Mouse (Mus musculus): Measurements from ENCODE around the gene Tet3. TPM values are rescaled to one million over a fixed set of nuclear protein-coding genes. Genes with fewer than 3 reads are reported as not detected.

Tet3 gene
- polyA plus RNA-seq, 1 experiment from 2014 or later: 56.5 TPM

- no peak for DNase-seq (ENCODE audit: low spot score)
- Histone ChIP-seq H3K9me3 (no peaks in the 10 kb centered on the region), H3K4me3 (no peak overlapping the region), H3K27me3 (ENCODE audit: insufficient read depth, poor library complexity, severe bottlenecking) (no peaks in the 10 kb centered on the region), H3K36me3 (peaks cover 79% of the 10 kb centered on the region), H3K4me1 (replicated peaks) (no peaks in the 10 kb centered on the region), H3K27ac (no peak overlapping the region)
- 83% methylated on average over 4 of the region's 4 CpGs for WGBS
Observed at GRCm38 (mm10) chr6:83490622-83491021, 31.7 kb upstream of the Tet3 start.

- H3K27me3 ChIP-seq (ENCODE audit: insufficient read depth, poor library complexity, severe bottlenecking): no peaks in the 10 kb centered on the region
- no peak overlapping the region for H3K4me3 ChIP-seq
- no peaks in the 10 kb centered on the region for H3K9me3 ChIP-seq
- DNase-seq (ENCODE audit: low spot score): no peak
- no peak overlapping the region for H3K27ac ChIP-seq
- peaks cover 77% of the 10 kb centered on the region for H3K36me3 ChIP-seq
- WGBS: 94% methylated on average over 5 of the region's 5 CpGs
- no peaks in the 10 kb centered on the region for H3K4me1 ChIP-seq (replicated peaks)
Observed at GRCm38 (mm10) chr6:83488200-83488599, 29.3 kb upstream of the Tet3 start.

GRCm38 (mm10) chr6:83487298-83487697 lies 28.4 kb upstream of the Tet3 start:
- Histone ChIP-seq H3K4me3 (no peak overlapping the region), H3K27me3 (ENCODE audit: insufficient read depth, poor library complexity, severe bottlenecking) (no peaks in the 10 kb centered on the region), H3K9me3 (no peaks in the 10 kb centered on the region), H3K27ac (no peak overlapping the region), H3K36me3 (peaks cover 82% of the 10 kb centered on the region), H3K4me1 (replicated peaks) (no peaks in the 10 kb centered on the region)
- 89% methylated on average over 4 of the region's 4 CpGs for WGBS
- DNase-seq (ENCODE audit: low spot score): no peak

GRCm38 (mm10) chr6:83485854-83486253 lies 27.0 kb upstream of the Tet3 start:
- no peak overlapping the region for H3K4me3 ChIP-seq
- no peak overlapping the region for H3K27ac ChIP-seq
- H3K9me3 ChIP-seq: no peaks in the 10 kb centered on the region
- 82% methylated on average over 4 of the region's 4 CpGs for WGBS
- H3K4me1 ChIP-seq (replicated peaks): no peaks in the 10 kb centered on the region
- no peak for DNase-seq (ENCODE audit: low spot score)
- peaks cover 97% of the 10 kb centered on the region for H3K36me3 ChIP-seq
- H3K27me3 ChIP-seq (ENCODE audit: insufficient read depth, poor library complexity, severe bottlenecking): no peaks in the 10 kb centered on the region

- H3K27me3 ChIP-seq (ENCODE audit: insufficient read depth, poor library complexity, severe bottlenecking): no peaks in the 10 kb centered on the region
- H3K27ac ChIP-seq: no peak overlapping the region
- 95% methylated on average over 7 of the region's 7 CpGs for WGBS
- no peaks in the 10 kb centered on the region for H3K4me1 ChIP-seq (replicated peaks)
- H3K4me3 ChIP-seq: no peak overlapping the region
- H3K9me3 ChIP-seq: no peaks in the 10 kb centered on the region
- no peak for DNase-seq (ENCODE audit: low spot score)
- peaks cover 97% of the 10 kb centered on the region for H3K36me3 ChIP-seq
Observed at GRCm38 (mm10) chr6:83483776-83484175, 24.9 kb upstream of the Tet3 start.

GRCm38 (mm10) chr6:83482418-83483085 lies 23.7 kb upstream of the Tet3 start:
- WGBS: 77% methylated on average over 10 of the region's 10 CpGs
- no peaks in the 10 kb centered on the region for H3K9me3 ChIP-seq
- H3K36me3 ChIP-seq: peaks cover 88% of the 10 kb centered on the region

GRCm38 (mm10) chr6:83480019-83480655 lies 21.3 kb upstream of the Tet3 start:
- no peaks in the 10 kb centered on the region for H3K9me3 ChIP-seq
- peaks cover 69% of the 10 kb centered on the region for H3K36me3 ChIP-seq
- H3K27me3 ChIP-seq (ENCODE audit: insufficient read depth, poor library complexity, severe bottlenecking): no peaks in the 10 kb centered on the region
- DNase-seq (ENCODE audit: low spot score): no peak
- no peaks in the 10 kb centered on the region; the same call in none of the 2 replicates for H3K4me1 ChIP-seq (replicated peaks)
- H3K4me3 ChIP-seq: no peak overlapping the region
- H3K27ac ChIP-seq: no peak overlapping the region
- WGBS: 92% methylated on average over 6 of the region's 6 CpGs

More at GRCm38 (mm10) chr6:83482418-83483085, 23.7 kb upstream of the Tet3 start:
- Histone ChIP-seq H3K4me3 (no peak overlapping the region), H3K4me1 (replicated peaks) (no peaks in the 10 kb centered on the region), H3K27me3 (ENCODE audit: insufficient read depth, poor library complexity, severe bottlenecking) (no peaks in the 10 kb centered on the region), H3K27ac (no peak overlapping the region)
- DNase-seq (ENCODE audit: low spot score): no peak

GRCm38 (mm10) chr6:83479193-83479592 lies 20.3 kb upstream of the Tet3 start:
- Histone ChIP-seq H3K4me3 (no peak overlapping the region), H3K4me1 (replicated peaks) (no peaks in the 10 kb centered on the region; the same call in none of the 2 replicates), H3K27me3 (ENCODE audit: insufficient read depth, poor library complexity, severe bottlenecking) (no peaks in the 10 kb centered on the region), H3K27ac (no peak overlapping the region), H3K9me3 (no peaks in the 10 kb centered on the region), H3K36me3 (peaks cover 60% of the 10 kb centered on the region)
- 84% methylated on average over 2 of the region's 2 CpGs for WGBS
- DNase-seq (ENCODE audit: low spot score): no peak

GRCm38 (mm10) chr6:83478628-83479027 lies 19.7 kb upstream of the Tet3 start:
- Histone ChIP-seq H3K9me3 (no peaks in the 10 kb centered on the region), H3K27ac (no peak overlapping the region), H3K4me3 (no peak overlapping the region), H3K27me3 (ENCODE audit: insufficient read depth, poor library complexity, severe bottlenecking) (no peaks in the 10 kb centered on the region), H3K4me1 (replicated peaks) (no peaks in the 10 kb centered on the region; the same call in none of the 2 replicates), H3K36me3 (peaks cover 54% of the 10 kb centered on the region)
- WGBS: 93% methylated on average over 7 of the region's 7 CpGs
- no peak for DNase-seq (ENCODE audit: low spot score)

- Histone ChIP-seq H3K9me3 (no peaks in the 10 kb centered on the region), H3K4me3 (no peak overlapping the region), H3K36me3 (peaks cover 53% of the 10 kb centered on the region), H3K27me3 (ENCODE audit: insufficient read depth, poor library complexity, severe bottlenecking) (no peaks in the 10 kb centered on the region), H3K4me1 (replicated peaks) (no peaks in the 10 kb centered on the region; the same call in none of the 2 replicates), H3K27ac (no peak overlapping the region)
- DNase-seq (ENCODE audit: low spot score): no peak
- WGBS: 73% methylated on average over 4 of the region's 4 CpGs
Observed at GRCm38 (mm10) chr6:83478217-83478616, 19.3 kb upstream of the Tet3 start.

- Histone ChIP-seq H3K27ac (0 out of 2 replicates have a peak overlapping the region, but pooled peaks have one; percentile 23), H3K4me3 (no peak overlapping the region), H3K4me1 (replicated peaks) (no peaks in the 10 kb centered on the region; the same call in none of the 2 replicates), H3K9me3 (no peaks in the 10 kb centered on the region), H3K27me3 (ENCODE audit: insufficient read depth, poor library complexity, severe bottlenecking) (no peaks in the 10 kb centered on the region), H3K36me3 (peaks cover 25% of the 10 kb centered on the region)
- no peak for DNase-seq (ENCODE audit: low spot score)
- WGBS: 79% methylated on average over 7 of the region's 7 CpGs
Observed at GRCm38 (mm10) chr6:83475431-83475830, 16.5 kb upstream of the Tet3 start.

GRCm38 (mm10) chr6:83473240-83473639 lies 14.4 kb upstream of the Tet3 start:
- no peak for DNase-seq (ENCODE audit: low spot score)
- 84% methylated on average over 9 of the region's 9 CpGs for WGBS
- peaks cover 5% of the 10 kb centered on the region for H3K36me3 ChIP-seq

GRCm38 (mm10) chr6:83471739-83472138 lies 12.9 kb upstream of the Tet3 start:
- WGBS: 91% methylated on average over 7 of the region's 7 CpGs
- H3K27ac ChIP-seq: no peak overlapping the region
- H3K4me3 ChIP-seq: no peak overlapping the region
- 0 out of 2 replicates have a peak, but pooled peaks cover under 1% of the 10 kb centered on the region for H3K36me3 ChIP-seq
- no peaks in the 10 kb centered on the region for H3K9me3 ChIP-seq
- no peaks in the 10 kb centered on the region for H3K27me3 ChIP-seq (ENCODE audit: insufficient read depth, poor library complexity, severe bottlenecking)
- H3K4me1 ChIP-seq (replicated peaks): peaks cover 3% of the 10 kb centered on the region
- DNase-seq (ENCODE audit: low spot score): no peak

More at GRCm38 (mm10) chr6:83473240-83473639, 14.4 kb upstream of the Tet3 start:
- Histone ChIP-seq H3K27me3 (ENCODE audit: insufficient read depth, poor library complexity, severe bottlenecking) (no peaks in the 10 kb centered on the region), H3K4me3 (no peak overlapping the region), H3K9me3 (no peaks in the 10 kb centered on the region), H3K4me1 (replicated peaks) (no peaks in the 10 kb centered on the region; the same call in none of the 2 replicates), H3K27ac (no peak overlapping the region)

All from hindbrain, embryonic 10.5 days (tissue).